Mouse (Mus musculus): ENCODE measurements around the gene Slc19a1. TPM values are rescaled to one million over a fixed set of nuclear protein-coding genes. Genes with fewer than 3 reads are reported as not detected.

Gene Slc19a1
- polyA plus RNA-seq, 1 experiment from 2014 or later = 33.1 TPM

Other genes with a start within 250 kb of the Slc19a1 start
- gene Pcbp3, start 70.4 kb upstream of the Slc19a1 start, polyA plus RNA-seq (2014; fragmentation: Nextera tagmentation; extraction: Ambion mirVana) = 30.5 and 39.0 TPM in 2 replicates
- gene Col18a1, start 134.3 kb downstream of the Slc19a1 start, polyA plus RNA-seq (2014; fragmentation: Nextera tagmentation; extraction: Ambion mirVana) = 21.3 and 24.1 TPM in 2 replicates
- gene Pofut2, start 227.0 kb downstream of the Slc19a1 start, polyA plus RNA-seq (2014; fragmentation: Nextera tagmentation; extraction: Ambion mirVana) = 44.1 and 55.2 TPM in 2 replicates

Measured in forebrain, embryonic 14.5 days (tissue).